Mouse (Mus musculus): ENCODE measurements around the gene Cdc14a. TPM values are rescaled to one million over a fixed set of nuclear protein-coding genes. Genes with fewer than 3 reads are reported as not detected.
A peak's percentile ranks its signal among the peaks of the same experiment; 100 is the strongest.

Cdc14a gene
- total RNA-seq, 2 experiments from 2014 or later: 5.2 to 7.6 TPM

GRCm38 (mm10) chr3:116331811-116332464 is 91.9 kb downstream of the Cdc14a start:
- DNase-seq (ENCODE audit: low spot score in 2 of 2): peak; percentile 67 to 75

DNA sequence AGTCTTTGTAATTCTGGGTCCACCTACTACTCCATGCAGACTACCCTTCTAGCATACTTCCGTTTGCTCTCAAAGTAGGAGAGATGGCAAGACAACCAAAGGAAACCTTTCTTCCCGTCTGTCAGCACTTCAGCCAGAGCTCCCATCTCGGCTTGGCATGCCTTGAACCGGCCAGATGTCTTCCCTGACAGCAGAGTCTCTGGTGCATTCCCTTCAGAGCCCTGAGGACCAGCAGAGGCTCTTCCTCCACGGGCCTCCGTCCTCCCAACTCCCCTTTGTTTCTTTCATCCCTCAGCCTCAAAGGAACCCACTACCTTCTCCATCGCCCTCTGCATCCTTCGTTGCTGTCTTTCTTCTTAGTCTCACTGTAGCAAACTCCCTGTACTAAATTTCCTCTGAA is 93.9 kb downstream of the Cdc14a start:
- DNase-seq (ENCODE audit: low spot score in 2 of 2): no peak

GRCm38 (mm10) chr3:116329023-116329762 is 94.6 kb downstream of the Cdc14a start:
- DNase-seq (ENCODE audit: low spot score in 2 of 2): no peak

DNA sequence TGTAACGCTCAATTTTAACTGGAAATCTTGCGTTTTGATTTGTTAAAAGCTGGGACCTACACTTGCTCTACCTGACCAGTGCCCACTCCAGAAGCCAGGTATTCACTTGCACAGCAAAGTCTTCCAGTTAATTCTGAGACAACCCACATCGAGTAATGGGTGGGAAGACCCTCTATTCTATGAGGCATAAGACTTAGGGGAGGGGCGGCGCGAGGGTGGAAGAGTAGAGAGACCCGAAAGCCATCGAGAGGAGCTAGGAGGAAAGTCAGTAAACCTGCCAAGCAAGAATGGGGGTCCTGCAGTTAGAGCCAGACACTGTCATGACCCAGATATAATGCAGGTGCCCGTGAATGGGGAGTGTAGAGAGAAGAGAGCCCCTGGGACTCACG is 96.2 kb downstream of the Cdc14a start:
- no peak for DNase-seq (ENCODE audit: low spot score in 2 of 2)

GRCm38 (mm10) chr3:116327001-116327615 is 96.7 kb downstream of the Cdc14a start:
- DNase-seq (ENCODE audit: low spot score in 2 of 2): peak; percentile 93 to 94

DNA sequence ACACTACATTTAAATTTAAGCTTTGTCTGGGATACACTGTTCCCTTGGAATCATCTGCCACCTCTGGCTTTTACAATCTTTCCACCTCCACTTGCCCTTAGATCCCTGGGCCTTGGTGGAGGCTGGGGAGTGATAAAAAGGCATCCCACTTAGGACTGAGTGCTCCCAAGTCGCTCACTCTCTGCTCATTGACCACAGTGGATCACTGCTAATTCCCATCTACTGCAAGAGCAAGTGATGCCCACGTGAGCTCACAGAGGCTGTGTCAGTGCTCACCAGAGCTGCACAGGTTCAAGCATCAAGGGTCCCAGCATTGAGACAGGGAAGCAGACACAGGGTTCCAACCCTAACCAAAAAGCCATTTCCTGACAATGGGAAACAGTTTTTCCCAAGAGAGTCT is 98.3 kb downstream of the Cdc14a start:
- no peak for DNase-seq (ENCODE audit: low spot score in 2 of 2)

GRCm38 (mm10) chr3:116319696-116320095 is 104.1 kb downstream of the Cdc14a start:
- no peak for DNase-seq (ENCODE audit: low spot score in 2 of 2)

- no peak for DNase-seq (ENCODE audit: low spot score in 2 of 2)
Measured at GRCm38 (mm10) chr3:116311838-116312237, 112.0 kb downstream of the Cdc14a start.

DNA sequence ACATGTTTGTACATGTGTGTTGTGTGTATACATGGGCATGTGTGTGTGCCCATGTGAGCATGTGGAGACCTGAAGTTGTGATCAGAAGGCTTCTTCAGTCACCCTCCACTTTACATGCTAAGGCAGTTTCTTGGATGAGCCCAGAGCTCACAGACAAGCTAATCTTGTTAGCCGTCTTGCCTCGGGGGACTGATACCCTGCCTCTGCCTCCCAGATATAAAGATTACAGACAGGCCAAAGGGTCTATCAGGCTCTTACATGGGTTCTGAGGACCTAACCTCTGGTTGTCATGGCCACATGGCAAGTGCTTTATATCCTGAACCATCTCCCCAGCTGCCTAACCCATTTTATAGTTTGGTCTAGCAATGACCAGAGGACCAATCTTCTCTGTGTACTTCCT is 112.7 kb downstream of the Cdc14a start:
- no peak for DNase-seq (ENCODE audit: low spot score in 2 of 2)

DNA sequence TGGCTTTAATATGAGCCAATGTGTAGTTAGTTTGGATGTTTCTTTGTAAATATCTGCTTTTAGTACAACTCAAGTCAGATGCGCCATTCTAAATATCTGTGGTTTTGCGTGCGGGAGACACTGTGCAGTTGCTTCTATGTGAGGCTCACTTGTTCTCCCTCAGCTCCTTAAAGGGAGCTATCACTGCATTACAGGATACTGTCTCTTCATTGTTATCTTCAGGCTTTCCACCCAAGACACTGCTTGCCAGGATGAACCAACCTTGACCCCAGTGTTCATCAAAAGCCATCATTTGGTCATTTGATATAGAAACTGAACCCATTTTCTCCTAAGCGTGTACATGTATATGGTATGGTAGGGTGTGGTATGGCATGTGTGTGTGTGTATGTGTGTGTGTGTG is 113.2 kb downstream of the Cdc14a start:
- DNase-seq (ENCODE audit: low spot score in 2 of 2): no peak

- DNase-seq (ENCODE audit: low spot score in 2 of 2): no peak
Measured at GRCm38 (mm10) chr3:116310033-116310432, 113.8 kb downstream of the Cdc14a start.

- DNase-seq (ENCODE audit: low spot score in 2 of 2): peak in 1 of 2 experiments; percentile 38
Measured at GRCm38 (mm10) chr3:116304800-116305753, 118.8 kb downstream of the Cdc14a start.

GRCm38 (mm10) chr3:116302581-116302980 is 121.3 kb downstream of the Cdc14a start:
- DNase-seq (ENCODE audit: low spot score in 2 of 2): no peak

DNA sequence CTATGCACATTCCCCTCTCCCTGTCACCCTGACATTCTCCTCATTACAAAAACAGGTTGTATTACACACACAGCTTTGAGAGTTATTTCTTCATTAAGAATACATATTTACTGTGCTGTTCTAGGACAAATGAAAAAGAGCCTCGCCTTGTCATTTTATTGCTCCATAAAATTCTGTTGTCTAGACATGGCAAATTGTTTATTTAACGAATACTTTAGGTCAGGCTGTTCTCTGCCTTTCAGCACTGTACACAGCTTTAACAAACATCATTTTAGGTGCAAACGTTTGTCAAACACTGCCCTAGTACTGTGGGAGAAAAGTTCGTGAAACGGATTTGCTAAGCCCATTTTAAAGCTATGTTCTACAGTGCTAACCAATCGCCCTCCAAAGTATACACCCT is 122.1 kb downstream of the Cdc14a start:
- no peak for DNase-seq (ENCODE audit: low spot score in 2 of 2)

DNA sequence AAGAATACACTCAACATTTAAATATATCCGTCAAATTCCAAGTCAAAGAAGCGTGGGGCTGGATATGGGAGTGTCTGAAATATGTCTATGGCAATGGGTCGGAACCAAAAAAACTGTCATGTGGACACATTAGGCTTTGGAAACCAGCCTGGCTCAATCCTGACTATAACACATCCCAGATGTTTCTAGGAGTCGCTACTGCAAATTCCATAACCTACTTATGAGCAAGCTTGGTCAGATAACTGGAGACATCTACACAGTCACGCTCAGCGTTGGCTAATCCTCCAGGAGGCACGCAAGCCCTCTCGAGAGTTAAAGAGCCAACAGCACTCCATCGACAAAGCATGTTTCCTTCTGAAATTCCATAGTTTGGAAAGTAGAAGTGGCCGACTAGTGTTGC is 125.1 kb downstream of the Cdc14a start:
- DNase-seq (ENCODE audit: low spot score in 2 of 2): no peak

GRCm38 (mm10) chr3:116298003-116298402 is 125.8 kb downstream of the Cdc14a start:
- DNase-seq (ENCODE audit: low spot score in 2 of 2): no peak

- no peak for DNase-seq (ENCODE audit: low spot score in 2 of 2)
Measured at GRCm38 (mm10) chr3:116297170-116297569, 126.7 kb downstream of the Cdc14a start.

DNA sequence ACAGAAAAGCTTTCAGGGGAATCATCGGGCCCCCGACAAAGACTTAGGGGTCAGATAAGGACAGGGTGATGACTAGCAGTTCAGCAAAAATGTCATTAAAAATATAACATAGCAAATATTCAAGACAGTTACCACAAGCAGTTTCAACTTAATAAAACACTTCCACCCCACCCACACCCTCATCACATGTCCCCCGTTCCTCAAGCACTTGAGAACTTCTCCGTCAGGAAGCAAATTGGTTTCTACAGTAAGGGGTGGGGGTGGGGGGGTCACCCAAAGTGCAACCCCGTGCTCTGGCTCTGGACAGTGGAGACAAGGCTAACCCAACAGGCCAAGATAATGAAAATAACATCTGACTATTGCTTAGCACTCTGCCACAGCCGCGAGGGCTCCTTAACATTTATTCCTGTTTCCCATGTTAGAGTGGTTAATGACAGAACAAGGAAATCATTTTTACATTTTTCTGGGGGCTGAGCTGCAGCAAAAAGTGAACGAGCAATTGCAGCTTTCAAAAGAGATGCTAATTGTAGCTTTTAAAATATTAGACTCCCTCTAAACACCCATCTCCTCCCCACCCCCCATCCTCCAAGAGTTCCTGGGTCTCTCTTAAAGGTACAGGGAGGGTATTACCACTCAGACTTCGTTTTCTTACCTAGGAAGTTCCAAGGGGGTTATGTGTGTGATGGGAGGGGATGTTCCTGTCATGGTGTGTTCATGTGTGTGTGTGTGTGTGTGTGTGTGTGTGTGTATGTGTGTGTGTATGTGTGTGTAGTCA is 133.6 kb downstream of the Cdc14a start:
- DNase-seq (ENCODE audit: low spot score in 2 of 2): no peak

GRCm38 (mm10) chr3:116288833-116289232 is 135.0 kb downstream of the Cdc14a start:
- DNase-seq (ENCODE audit: low spot score in 2 of 2): no peak

DNA sequence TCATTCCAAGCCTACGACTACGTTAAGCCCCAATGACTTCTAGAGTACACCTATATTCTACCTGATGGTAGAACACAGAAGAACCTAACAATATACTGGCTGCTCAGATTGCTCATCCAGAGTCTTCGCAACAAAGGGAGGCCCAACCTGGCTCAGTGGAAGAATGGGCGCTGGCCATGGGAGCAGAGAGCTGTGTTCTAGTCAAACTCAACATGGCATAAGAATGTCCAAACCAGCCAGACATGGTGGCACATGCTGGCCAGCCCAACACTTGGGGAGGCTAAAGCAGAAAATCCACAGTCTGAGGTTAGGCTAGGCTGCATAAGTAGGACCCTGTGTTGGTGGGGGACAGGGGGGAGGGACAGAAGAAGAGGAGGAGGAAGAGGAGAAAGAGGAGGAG is 139.1 kb downstream of the Cdc14a start:
- DNase-seq (ENCODE audit: low spot score in 2 of 2): no peak

GRCm38 (mm10) chr3:116283996-116284395 is 139.8 kb downstream of the Cdc14a start:
- no peak for DNase-seq (ENCODE audit: low spot score in 2 of 2)

All from layer of hippocampus, postnatal 10 days (tissue).